Mouse (Mus musculus) liver (tissue): Measurements from ENCODE around the gene Mpp6.

Experiments
- DNase-seq: peaks from one replicate; pipeline ENCODE4 v3.0.0-alpha.2; 2020; ENCODE audit warnings: mixed read lengths

Gene Mpp6

DNA sequence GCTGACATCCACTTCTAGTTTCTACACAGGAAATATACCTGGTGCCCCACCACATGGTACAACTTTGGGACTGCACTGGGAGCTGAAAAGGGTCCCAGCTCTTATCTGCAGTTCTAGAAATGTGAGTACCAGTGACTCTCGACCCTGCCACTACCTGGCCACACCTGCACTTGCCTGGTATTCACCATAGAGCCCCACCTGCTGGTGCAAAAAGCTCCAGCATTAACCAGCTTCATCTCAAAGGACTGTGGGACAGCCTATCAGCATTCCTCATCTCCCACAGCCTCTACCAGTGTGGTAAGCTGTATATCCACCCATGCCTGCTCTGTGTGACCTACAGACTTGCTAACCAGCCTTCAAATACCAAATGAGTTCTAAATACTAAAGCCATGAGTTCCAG is 122.9 kb downstream of the Mpp6 start:
- DNase-seq: no peak

DNA sequence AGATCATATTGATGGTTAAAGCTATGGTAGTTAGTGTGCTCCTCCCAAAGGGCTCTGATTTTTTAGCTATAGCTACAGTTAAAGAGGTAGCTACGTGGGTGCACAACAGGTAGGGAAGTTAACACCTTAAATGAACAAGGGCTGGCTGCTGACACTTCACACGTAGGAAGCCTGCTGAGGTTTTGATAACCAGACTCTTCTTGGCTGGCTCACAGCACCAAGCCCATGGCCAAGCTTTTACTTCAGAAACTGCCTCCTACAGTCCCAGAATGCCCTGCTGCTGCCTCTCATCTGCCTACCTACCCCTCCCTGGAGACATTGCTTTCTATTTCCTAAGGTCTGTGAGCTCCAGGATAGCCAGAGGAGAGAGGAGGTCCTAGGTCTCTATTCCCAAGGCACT is 127.9 kb downstream of the Mpp6 start:
- DNase-seq: no peak

DNA sequence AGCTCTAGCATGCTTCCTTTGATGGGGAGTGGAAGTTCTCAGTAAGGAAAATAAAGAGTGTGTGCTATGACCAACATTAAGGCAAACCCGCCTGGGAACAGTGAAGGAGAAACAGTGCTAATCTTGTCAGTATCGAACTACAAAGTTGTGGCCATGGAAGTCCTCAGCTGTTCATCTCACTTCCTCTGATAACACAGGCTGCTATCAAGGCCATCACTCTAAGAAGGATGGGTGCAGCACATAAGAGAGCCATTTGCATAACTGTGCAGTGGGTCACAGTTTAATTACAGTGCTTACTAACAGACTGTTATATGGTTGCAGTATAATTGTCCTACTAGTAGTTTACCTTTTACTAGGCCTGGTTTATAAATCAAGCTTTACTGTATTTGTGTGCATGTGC is 129.9 kb downstream of the Mpp6 start:
- DNase-seq: no peak

DNA sequence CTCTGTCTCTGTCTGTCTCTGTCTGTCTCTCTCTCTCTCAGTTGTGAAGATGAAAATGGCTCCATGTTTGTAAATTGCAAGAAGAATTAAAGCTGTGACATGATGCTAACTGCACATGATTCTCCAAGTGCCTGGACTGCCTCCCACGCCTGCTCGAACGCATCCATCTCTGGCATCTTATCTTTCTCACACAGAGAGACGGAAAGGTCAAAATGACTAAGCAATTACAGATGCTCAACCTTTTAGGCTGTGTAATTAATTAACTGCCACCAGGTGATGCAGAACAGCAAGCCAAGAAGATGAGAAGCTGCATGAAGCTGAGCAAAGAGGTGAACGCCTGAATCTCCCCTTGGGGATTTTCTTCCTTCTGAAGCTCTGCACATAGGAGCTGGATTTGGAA is 130.4 kb downstream of the Mpp6 start:
- DNase-seq: no peak

DNA sequence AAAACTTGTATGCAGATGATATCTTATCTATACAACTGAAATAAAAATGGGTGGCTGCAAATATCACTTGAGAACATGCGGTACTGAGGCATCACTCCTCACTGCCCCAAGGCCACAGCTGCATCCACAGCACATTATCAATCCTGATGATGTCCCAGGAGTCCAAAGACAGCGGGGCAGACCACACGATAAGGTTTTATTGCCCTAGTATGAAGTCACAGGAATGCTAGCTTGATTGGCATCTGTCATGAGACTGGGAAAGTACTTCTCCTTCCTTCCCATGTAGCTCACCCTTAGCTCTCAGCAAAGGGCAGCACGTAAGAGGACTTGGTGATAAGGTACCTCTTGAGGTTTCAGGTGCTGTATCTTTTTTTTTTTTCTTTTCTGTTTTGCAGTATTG is 134.1 kb downstream of the Mpp6 start:
- DNase-seq: no peak

DNA sequence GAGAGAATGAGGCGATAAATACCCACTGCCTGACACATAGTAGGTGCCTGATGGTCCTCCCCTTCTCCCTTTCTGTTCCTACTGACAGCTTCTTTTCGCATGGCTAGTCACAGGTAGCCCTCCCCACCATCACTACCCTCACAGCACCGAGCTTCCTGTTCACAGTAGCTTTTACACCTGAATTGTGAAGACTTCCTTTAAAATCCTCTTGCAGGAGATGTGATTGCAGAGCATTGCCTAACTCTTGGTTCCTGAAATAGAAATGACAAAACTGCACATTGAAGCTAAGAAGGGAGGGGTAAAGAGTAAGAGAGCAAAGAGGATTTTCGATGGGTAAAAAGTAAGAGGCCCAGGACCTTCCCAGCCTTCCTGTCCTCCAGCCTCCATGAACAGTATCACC is 134.9 kb downstream of the Mpp6 start:
- DNase-seq: no peak

DNA sequence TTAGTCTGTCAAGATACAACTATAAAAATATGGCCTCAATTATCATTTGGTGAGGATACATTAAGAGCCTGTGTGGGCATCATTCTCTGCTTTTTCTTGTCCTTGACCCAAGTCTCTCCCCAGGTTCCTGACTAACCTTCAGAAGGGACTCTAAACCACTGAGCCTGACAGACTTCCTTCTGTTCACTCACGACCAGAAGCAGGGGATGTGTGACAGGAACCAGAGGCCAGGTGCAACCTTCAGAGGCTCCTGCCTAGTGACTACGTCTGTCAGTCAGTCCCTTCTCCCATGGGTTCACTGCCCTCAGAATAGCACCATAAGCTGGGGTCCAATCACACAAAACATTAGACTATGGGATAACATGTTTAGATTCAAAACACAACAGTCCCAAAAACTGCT is 137.3 kb downstream of the Mpp6 start:
- DNase-seq: no peak

DNA sequence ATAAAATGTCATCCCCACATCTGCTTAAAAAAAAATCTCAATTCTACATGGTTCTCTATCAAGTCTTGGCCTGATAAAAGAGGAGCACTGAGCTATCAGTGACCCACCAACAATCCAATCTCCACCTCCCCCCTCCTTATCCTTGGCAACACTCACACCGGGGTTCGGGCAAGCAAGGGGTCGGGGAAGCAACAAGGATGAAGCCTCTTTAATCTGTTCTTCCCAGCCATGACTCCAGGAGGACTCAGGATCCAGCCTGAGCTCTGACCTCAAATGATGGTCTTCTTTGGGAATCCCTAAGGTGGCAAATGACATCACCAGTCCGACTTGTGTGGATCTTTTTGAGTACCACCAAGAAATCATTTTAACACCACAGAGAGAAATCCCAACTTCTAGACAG is 137.8 kb downstream of the Mpp6 start:
- DNase-seq: no peak
